Mouse (Mus musculus): ENCODE results near the gene Nudt16l1.
A peak's percentile ranks its signal among the peaks of the same experiment; 100 is the strongest.

The Nudt16l1 gene

DNA sequence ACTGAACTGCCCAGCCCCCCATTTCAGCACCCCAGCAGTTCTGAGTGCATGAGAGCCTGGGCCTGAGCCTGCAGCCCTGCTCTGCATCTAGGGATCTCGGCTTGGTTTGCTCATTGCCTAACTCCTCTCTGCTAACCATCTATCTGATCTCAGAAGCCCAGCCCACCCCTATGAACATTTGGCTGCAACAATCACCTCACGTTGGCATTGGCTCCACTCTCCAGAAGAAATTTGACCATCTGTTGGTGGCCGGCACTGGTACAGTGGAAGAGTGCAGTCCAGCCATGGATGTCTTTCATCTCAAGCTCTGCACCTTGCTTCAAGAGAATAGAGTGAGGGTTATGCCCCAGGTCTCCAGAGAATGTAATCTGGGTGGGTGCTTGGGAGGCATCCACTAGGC, 18.9 kb downstream of the Nudt16l1 start:
- no peak for DNase-seq (ENCODE audit: low spot score in 2 of 2)

DNA sequence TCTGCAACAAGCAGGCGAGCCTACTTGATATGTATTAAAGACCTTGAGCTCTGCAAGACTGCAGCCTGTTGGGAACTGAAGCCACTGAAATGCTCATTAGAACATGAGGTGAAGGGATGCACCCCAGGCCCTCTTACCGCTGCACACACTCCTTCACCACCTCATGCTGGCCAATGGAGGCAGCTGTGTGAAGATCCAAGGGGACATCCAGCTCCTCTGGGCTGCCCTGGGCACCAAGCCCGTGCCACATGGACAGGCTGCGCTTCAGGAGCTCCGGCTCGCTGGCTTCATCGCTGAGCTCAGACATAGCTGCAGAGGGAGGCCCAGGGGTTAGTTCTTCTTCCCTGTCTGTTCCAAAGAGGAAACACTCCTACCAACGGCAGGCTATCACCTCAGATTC, 21.7 kb downstream of the Nudt16l1 start:
- no peak for DNase-seq (ENCODE audit: low spot score in 2 of 2)

DNA sequence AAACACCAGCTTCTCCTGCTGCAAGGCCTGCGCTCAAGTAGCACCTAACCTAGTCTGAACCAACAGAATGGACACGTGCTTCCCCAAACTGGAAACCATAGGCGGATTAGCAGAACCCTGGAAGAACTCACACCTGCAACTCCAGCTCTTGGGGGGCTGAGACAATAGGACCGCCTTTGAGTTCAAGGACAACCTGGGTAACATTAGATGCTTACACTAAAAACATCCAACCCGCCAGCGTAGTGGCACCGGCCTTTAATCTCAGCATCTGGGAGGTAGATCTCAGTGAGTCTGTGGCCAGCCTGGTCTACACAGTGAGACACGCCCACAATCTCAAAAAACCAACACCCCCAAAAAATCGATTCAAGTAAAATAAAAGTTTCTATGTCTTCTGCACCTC, 24.8 kb downstream of the Nudt16l1 start:
- DNase-seq (ENCODE audit: low spot score in 2 of 2) = no peak

DNA sequence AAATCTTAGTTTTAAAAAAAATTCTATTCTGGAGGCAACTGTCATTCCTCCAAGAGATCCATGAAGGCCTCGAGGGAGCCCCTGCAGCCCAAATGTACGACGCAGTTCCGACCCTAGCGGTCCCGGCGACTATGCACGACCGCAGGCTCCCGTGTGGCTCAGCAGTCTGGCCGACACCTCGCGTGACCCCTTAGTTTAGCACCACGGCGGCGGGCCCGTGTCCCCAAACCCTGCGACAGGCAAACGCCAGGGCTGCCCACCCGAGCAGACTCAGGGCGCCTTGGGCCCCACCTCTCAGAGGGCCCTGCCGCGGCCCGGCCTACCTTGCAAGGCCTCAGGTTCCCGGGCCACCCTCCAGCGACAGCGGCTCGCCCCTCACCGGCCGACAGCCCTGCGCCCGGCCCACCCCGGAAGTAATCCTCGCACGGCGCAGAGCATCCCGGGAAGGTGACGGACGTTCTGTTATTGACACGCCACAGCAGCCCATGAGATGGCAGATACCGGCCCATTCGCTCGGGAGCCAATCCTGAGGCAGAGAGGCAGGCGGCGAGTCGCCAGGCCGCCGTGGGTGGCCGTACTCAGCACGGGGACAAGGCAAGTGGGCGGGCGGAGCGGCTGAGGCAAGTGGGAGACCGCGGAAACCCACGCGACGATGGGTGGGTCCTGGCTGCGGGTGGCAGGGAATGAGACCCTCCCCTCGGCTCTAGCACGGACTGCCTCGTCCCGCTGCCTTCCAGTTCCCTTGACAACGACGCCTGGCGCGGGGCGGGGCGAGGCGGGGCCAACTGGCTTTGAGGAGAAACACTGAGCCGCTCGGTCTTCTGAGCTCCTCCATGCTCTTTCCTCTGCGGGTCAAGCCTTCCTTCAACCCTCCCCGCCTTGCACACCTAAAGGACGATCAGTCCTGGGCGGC, 25.5 kb downstream of the Nudt16l1 start, which contains the start of gene Anks3:
Gene Anks3 (minus strand): TSS at position 409 of the 913 bp plus-strand sequence.
- DNase-seq (ENCODE audit: low spot score in 2 of 2) = peak; percentile 99

DNA sequence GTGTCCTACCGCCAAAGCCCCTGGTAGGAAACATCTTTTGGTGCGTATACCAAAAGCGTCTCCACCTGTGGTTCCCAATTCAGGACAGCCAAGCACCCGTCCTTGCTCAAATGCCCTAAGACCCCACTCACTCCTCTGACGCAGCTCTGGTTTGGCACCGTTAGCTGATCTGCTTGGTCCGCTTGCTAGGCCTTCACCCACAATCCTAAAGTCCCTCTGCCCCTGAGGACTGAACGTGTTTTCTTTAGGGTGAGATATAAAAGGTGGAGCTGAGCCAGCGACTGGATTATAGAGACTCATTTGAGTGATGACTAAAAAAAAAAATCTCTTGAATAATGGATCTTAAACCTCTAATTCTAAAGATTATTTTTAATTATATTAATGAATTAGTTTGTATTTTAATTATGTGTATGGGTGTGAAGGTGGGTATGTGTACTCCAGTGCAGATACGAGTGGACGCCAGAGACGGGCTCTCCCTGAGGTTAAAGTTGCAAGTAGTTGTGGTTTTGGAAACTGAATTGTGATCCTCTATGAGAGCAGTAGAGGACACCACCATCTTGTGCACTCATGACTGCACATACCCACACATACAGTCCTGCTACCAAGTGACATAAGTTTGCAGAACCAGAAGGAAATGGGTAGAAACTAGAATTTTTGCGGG, 26.3 kb downstream of the Nudt16l1 start:
- DNase-seq (ENCODE audit: low spot score in 2 of 2) = no peak

DNA sequence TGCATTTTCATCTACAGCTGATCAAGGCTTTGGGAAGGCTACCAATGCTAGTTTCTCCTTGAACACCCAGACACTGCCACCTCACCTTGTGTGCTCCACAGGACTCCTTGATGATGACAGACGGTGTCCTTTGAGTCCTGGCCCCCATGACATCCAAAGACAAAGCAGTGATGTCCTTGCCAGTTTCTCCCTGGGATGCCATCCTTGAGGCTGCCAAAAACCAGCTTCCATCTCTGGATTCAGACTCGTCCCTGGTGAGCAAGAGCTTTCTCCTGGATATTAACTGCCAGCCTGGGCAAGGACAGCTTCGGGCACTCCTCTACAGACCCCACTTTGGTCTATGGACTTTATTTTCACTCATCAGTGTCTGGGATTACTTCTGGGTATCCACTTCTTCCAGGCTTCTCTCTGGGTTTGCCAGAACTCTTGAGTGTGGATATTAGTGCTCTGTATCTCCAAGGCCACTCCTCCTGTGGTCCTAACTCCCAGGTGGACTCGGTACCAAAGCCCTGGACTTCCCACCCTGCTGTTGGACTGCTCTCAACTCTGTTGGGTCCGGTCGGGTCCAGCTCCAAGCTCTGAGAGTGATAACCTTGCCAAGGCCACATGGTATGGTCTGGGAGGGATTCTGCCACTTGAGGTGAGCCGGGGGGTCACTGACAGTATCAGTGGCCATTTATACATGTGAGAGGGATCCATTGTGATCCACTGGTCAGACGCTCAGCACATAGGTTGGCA, 27.0 kb downstream of the Nudt16l1 start:
- no peak for DNase-seq (ENCODE audit: low spot score in 2 of 2)

DNA sequence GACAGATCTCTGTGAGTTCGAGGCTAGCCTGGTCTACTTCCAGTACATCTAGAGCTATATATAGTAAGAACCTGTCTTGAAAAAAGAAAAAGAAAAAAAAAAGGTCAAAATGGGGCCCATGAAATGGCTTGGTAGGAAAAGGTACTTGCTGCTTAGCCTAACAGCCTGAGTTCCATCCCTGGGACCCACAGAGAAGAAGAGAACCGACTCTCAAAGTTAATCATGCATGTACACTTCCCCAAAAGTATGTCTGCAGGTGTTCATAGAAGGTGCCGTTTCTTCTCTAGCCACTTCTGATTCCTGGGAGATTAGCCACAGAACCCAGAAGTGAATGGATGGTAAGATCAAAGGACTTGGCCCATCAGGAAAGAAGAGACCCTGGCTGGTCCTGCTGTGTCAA, 29.9 kb downstream of the Nudt16l1 start:
- DNase-seq (ENCODE audit: low spot score in 2 of 2) = no peak

DNA sequence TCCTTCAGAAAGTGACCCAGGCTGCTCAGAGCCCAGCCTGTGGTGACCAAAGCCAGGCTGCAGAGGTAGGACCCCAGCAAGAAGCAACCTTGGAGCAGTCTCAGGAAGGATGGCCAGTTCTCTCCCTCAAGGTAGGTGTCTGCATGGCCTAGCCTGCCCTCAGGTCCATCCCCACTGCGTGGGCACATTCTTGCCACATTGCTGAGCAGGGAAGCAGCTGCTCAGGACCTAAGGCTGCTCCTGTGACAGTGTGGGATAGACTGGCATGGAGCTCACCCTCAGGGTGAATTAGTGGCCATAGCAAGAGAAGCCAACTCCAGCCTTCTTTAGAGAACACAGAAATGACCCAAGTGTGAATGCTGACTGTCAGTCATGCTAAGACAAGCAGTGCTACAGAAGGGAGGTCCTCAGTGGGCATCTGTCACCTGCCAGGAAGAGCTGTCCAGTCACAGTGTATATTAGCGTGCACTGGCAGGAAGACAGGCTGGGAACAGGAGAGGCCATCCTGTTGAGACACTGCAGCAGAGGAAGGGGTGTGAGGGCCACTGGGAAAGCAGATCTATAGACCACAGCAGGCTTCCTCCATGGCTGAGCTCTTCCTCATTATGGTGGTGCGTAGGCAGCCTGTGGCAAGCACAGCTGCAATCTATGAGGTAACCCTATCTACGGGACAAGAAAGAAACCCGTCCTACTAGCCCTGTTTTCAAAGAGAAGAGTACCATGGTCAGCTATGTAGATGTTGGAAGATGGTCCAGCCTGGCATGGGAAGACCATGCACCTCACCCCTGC, 30.7 kb downstream of the Nudt16l1 start:
- DNase-seq (ENCODE audit: low spot score in 2 of 2) = no peak

DNA sequence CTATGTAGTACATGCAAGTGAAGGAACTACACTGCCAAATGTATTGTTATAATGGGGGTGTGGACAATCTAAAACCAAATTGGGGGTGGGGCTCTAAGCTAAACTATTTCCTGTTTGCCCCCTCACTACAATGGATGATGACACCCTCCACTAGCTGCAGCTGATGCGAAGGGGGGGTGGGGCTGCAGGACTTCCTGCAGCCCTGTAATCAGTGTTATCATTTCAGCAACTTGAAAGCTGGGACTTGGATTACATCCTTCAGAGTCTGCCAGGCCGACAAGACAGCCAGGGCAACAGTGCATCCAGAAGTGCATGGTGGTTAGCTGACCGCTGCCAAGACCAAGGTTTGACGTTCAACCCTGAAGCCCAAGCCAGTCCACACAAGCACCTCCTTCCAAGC, 33.1 kb downstream of the Nudt16l1 start:
- DNase-seq (ENCODE audit: low spot score in 2 of 2) = no peak

DNA sequence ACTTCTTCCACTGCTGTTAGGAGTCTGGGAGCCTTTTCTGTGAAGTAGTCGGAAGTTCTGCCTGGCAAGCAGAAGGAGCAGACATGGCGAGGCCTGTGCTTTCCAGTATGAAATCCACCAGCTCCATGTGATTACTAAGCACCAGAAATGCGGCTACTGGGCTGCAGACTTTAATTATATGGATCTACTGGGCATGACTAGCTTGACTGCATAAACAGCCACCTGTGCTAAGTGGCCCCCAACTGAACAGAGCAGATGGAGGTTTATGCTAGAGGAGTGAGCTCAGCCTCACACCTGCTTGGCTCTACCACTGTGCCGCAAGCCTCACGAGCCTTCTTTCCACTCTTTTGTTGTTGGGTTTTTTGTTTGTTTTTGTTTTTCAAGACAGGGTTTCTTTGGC, 36.0 kb downstream of the Nudt16l1 start:
- DNase-seq (ENCODE audit: low spot score in 2 of 2) = no peak

DNA sequence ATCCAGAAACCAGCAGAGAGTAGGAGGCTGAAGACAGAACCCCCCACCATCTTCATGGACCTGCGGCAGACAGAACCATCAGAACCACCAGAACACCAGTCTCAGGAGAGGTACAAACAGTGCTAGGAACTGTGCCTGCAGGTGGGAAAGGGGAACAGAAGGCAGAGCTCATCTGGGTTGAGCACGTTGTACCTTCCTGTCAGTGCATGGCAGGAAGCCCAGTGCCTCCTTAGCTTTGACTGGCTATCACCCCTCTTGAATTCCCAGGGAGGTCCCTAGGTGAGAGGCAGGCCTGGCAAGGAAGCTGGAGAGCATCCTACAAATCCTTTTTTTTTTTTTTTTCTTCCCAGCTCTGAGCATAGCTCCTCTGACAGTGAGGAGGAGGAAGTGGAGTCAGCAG, 37.6 kb downstream of the Nudt16l1 start:
- no peak for DNase-seq (ENCODE audit: low spot score in 2 of 2)

DNA sequence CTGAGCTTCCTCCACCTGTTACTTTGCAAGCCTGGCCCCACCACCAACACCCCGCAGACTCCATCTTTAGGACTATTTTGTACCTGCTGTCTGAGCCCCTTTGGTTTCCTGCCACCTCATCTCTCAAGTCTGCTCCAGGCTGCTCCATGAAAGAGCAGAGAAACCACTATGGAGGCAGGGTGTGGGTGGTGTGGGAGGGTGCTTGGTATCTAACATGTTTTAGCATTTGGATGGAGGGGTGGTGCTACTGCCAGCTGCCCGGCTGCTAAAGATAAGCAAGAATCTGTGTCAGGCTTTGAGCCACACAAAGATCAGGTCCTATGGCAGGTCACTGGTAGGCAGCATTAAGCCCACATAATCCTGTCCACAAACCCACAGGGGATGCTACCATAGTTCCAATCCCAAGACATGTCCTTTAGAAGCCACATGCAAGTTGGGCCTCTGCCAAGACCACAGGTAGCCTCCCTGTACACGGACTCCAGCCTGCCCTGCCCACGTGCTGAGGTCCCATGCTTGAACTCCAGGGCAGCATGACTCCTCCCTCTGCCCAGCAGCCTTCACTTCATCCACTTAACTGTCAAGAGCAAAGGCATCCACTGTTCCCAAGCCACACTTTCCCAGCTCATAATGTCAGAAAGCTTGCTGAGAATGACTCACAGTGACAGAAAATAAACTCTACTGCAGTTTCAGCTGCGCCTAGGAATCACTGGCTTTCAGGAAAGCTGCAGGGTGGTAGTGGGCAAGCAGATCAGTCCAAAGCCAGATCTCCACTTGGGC, 39.9 kb downstream of the Nudt16l1 start:
- DNase-seq (ENCODE audit: low spot score in 2 of 2) = no peak

DNA sequence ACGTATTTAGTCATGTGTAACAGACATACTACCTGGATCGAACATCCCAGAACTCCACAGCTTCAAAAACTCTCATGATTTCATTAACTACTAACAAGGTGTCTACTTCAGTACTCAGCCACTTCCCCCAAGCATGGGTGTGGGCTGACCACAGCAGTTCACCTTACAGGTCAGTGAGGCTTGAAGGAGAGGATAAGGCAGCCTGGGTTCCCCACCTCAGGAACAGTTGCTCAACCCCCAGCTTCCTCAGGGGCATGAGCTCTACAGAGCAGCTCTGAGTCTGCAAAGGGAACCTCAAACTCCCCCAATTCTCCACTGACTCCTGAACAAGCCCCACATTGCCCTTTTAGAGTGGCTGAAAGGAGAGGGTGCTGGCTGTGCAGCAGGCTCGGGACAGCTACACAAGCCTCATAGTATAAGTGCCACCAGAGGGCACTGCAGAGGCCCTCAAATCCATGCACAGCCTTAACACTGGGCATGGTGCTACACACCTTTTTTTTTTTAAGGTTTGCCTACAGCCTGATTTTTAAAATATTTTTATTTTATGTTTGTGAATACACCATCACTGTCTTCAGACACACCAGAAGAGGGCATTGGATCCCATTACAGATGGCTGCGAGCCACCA, 41.3 kb downstream of the Nudt16l1 start:
- DNase-seq (ENCODE audit: low spot score in 2 of 2) = no peak

DNA sequence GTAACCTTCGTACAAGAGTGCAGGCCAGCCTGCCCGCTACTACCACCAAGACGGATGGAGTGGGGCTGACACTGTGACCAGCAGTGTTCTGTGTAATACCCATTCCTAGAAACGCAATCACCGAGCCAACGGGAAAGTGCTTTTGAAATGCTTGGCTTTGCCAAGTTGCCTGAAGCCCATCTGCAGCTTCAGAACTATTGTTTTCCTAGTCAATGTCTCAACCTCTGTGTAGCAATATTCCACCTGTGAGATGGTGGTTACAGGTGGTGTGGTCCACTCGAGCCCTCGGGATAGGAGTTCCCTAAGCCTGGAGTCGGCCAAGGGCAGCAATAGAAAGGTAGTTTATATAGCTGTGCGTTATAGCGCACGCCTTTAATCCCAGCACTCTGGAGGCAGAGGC, 46.2 kb downstream of the Nudt16l1 start:
- no peak for DNase-seq (ENCODE audit: low spot score in 2 of 2)

All from frontal cortex, postnatal 10 days (tissue).